ENCODE assay signal across 17 mouse cellular contexts in genomic region chr16:13846675-13847074, GRCm38 (mm10). TPM values are rescaled to one million over a fixed set of nuclear protein-coding genes. Genes with fewer than 3 reads are reported as not detected.
DNase-seq lines count a peak whose midpoint lies in the region; ATAC-seq lines count a peak whose summit lies in the region.
"Had no signal": no experiment of that assay in that cellular context is flagged by ENCODE, and none has a peak within 500 bp of the region (broad histone marks: within the 10 kb centered on the region; RNA-seq: fewer than 3 reads in every experiment).

No protein-coding gene starts in this region.

- DNase-seq in frontal cortex, postnatal 25 days (ENCODE audit: low spot score in 2 of 2): no peak
- DNase-seq in heart, adult 11 months: peak; percentile 61
- no peak for DNase-seq in heart, postnatal 25 days (ENCODE audit: low spot score)
- DNase-seq: adrenal gland, adult 2 months; adrenal gland, adult 8-10 months; adrenal gland, postnatal 10 days; adrenal gland, postnatal 14 days; adrenal gland, postnatal 25 days; adrenal gland, postnatal 36 days; B cell, adult 2 months; cerebellum, adult 11 months; cerebellum, adult 11-12 months; cerebellum, adult 18-20 months had no signal

- peak; percentile 67; the same call in 1 of the 2 replicates for ATAC-seq in frontal cortex, adult (ENCODE audit: low TSS enrichment)
- ATAC-seq: activated CD4-positive, CD25-positive, alpha-beta regulatory T cell, adult 4 months; CD4-positive, CD25-positive, alpha-beta regulatory T cell, adult 4 months; Patski had no signal

- intact Hi-C loops in heart, postnatal 25 days (cut with DNase I): no loop called here

RNA-seq across cellular contexts. Expression of gene Ntan1, which starts 28.0 kb away (rescaled TPM):
- 10 to 100 TPM; 47.9 to 49.4 TPM for total RNA-seq in heart, postnatal 25 days (2021)

RNA-seq across cellular contexts. Expression of gene Pdxdc1, which starts 56.3 kb away (rescaled TPM):
- total RNA-seq in heart, postnatal 25 days (2021): 10 to 100 TPM; 73.2 to 75.2 TPM

RNA-seq across cellular contexts. Expression of gene Mpv17l, which starts 56.3 kb away (rescaled TPM):
- under 1 TPM; 0.45 to 0.81 TPM for total RNA-seq in heart, postnatal 25 days (2021)
